Mouse (Mus musculus) midbrain, embryonic 14.5 days (tissue): Measurements from ENCODE around the gene Ap2a1. TPM values are rescaled to one million over a fixed set of nuclear protein-coding genes. Genes with fewer than 3 reads are reported as not detected.

Experiments used
- ATAC-seq: fragments of 200-750 bp; cut with Nextera tagmentation; 2 replicates; pipeline ENCODE4 v1.8.0; 2017; ENCODE audit warnings: moderate number of reproducible peaks, moderate library complexity; ENCODE audit not compliant: low FRiP score, low TSS enrichment
- DNase-seq: peaks from one replicate; pipeline ENCODE4 v3.0.0-alpha.2; 2015
- H3K27ac ChIP-seq: fragments of 300-500 bp; sonication (generic); replicated peaks from 2 replicates; pipeline ENCODE4 v1.5.1; 2014; ENCODE audit warnings: mild to moderate bottlenecking, low read depth, low read length, moderate library complexity
- H3K27me3 ChIP-seq: fragments of 300-500 bp; sonication (generic); 2 replicates; pipeline ENCODE4 v1.6.1; 2014; ENCODE audit warnings: low read length, control low read depth, mixed read lengths; ENCODE audit not compliant: control insufficient read depth, insufficient read depth
- H3K36me3 ChIP-seq: fragments of 300-500 bp; sonication (generic); 2 replicates; pipeline ENCODE4 v1.6.1; 2014; ENCODE audit warnings: low read length, control low read depth; ENCODE audit not compliant: control insufficient read depth, insufficient read depth
- H3K4me1 ChIP-seq: fragments of 300-500 bp; sonication (generic); 2 replicates; pipeline ENCODE4 v1.6.1; 2014; ENCODE audit warnings: mild to moderate bottlenecking, antibody characterized with exemption, low read length, control low read depth; ENCODE audit not compliant: control insufficient read depth, insufficient read depth
- H3K4me2 ChIP-seq: fragments of 300-500 bp; sonication (generic); 2 replicates; pipeline ENCODE4 v1.6.1; 2014; ENCODE audit warnings: mild to moderate bottlenecking, low read length, moderate library complexity
- H3K4me3 ChIP-seq: fragments of 300-500 bp; sonication (generic); replicated peaks from 2 replicates; pipeline ENCODE4 v1.5.1; 2014; ENCODE audit warnings: low read depth, low read length
- H3K9ac ChIP-seq: fragments of 300-500 bp; sonication (generic); replicated peaks from 2 replicates; pipeline ENCODE4 v1.6.1; 2014; ENCODE audit warnings: mild to moderate bottlenecking, low read length, moderate library complexity
- H3K9me3 ChIP-seq: fragments of 300-500 bp; sonication (generic); 2 replicates; pipeline ENCODE4 v1.6.1; 2016; ENCODE audit warnings: low read length, control low read depth, mixed read lengths; ENCODE audit not compliant: control insufficient read depth
- WGBS: fragments of 180-500 bp; shearing (Covaris S2); extraction: QIAGEN DNeasy Blood & Tissue Kit; methylation state at CpG from one replicate; pipeline ENCODE4 v1.1.7; 2014; 5-methylcytosine and 5-hydroxymethylcytosine counted together
- polyA plus RNA-seq: library from polyadenylated mRNA; unstranded; fragments of >200 nt; fragmentation: Nextera tagmentation; extraction: Ambion mirVana; gene quantifications from 2 replicates; pipeline ENCODE4 v1.2.1, GENCODE M21; 2014

Gene Ap2a1
- polyA plus RNA-seq, 1 experiment from 2014 or later: 124 TPM

DNA sequence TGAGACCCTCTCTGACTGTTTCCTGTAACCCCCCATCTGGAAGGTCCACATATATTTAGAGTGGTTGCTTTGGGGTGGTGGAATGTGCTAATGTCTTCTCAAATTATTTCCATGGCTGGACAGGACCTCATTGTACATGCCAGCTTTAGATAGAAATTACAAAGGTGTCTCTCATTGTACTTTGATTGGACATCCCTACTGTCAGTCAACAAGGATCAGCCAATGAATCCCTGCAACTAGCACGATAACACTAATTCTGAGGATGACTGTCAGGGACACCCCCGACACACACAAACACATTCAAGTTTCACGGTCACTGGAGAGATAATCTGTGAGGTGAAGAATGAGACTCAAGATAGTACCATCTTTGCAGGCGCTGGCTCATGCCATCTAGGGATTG lies 9.4 kb upstream of the Ap2a1 start:
- Histone ChIP-seq H3K36me3 (no peaks in the 10 kb centered on the region), H3K4me1 (no peaks in the 10 kb centered on the region), H3K9me3 (peaks cover 4% of the 10 kb centered on the region; the same call in 1 of the 2 replicates), H3K27me3 (no peaks in the 10 kb centered on the region), H3K27ac (no peak overlapping the region), H3K4me3 (no peak overlapping the region), H3K9ac (no peak overlapping the region), H3K4me2 (no peak overlapping the region)
- WGBS: 89% methylated on average over 4 of the region's 4 CpGs
- ATAC-seq (no peak), DNase-seq (no peak)

DNA sequence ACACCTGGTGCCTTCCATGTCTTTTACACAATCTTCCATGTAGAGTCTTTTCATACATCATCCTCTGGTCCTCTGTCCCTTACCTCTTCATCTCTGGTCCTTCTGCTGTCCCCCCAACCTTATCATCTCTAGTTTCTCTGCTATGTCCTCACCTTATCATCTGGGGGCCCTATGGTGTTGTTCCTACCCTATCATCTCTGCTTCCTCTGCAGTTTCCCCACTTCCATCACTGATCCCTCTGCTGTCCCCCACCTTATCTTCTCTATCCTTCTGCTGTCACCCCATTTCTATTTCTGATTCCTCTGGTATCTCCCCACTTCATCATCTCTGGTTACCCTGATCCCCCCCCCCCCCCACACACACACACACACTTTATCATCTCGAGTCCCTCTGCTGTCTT lies 726 bp downstream of the Ap2a1 start:
- DNase-seq: no peak
- Histone ChIP-seq H3K4me1 (peaks cover 19% of the 10 kb centered on the region), H3K27ac (peak overlapping the region; percentile 84), H3K9ac (peak overlapping the region; percentile 92), H3K27me3 (no peaks in the 10 kb centered on the region), H3K4me3 (peak overlapping the region; percentile 99), H3K9me3 (no peaks in the 10 kb centered on the region), H3K36me3 (peaks cover 18% of the 10 kb centered on the region), H3K4me2 (peak overlapping the region; percentile 72)
- WGBS: 0% methylated on average over 1 of the region's 1 CpGs
- no peak for ATAC-seq

DNA sequence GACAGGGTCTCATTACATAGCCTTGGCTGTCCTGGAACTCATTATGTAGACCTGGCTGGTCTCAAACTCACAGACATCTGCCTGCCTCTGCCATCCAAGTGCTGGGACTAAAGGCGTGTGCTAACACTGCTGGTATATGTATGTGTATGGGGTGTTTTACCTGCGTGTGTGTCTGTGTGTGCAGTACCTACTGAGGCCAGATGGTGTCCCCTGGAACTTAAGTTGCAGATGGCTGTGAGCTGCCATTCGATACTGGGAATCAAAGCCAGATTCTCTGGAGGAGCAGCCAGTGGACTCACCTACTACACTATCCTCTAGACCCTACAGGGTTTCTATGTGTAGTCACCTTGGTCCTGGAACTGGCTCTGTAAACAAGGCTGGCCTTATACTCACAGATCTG lies 3.8 kb downstream of the Ap2a1 start:
- DNase-seq (peak; percentile 53), ATAC-seq (no peak)
- Histone ChIP-seq H3K9me3 (no peaks in the 10 kb centered on the region), H3K27me3 (no peaks in the 10 kb centered on the region), H3K4me1 (peaks cover 16% of the 10 kb centered on the region), H3K4me2 (no peak overlapping the region), H3K4me3 (no peak overlapping the region), H3K36me3 (peaks cover 38% of the 10 kb centered on the region), H3K27ac (no peak overlapping the region), H3K9ac (no peak overlapping the region)
- WGBS: 71% methylated on average over 3 of the region's 3 CpGs

DNA sequence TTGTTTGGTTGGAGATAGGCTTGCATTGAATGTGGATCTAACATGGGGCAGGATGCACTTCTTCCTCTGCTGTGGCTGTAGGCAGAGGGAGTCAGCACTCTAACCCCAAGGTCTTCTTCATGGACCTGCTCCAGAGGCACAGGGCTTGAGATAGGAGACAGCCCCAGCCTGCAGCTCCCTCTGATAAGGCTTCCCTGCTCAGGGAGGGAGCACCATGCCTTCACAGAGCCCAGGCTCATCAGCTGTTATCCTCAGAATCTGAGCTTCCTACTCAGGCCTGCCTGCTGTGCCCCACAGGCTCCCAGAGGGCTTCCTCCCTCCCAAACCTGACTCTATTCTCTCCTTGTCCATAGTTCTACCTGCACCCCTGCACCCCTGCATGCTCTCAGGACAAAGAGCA lies 6.8 kb downstream of the Ap2a1 start:
- ATAC-seq (no peak), DNase-seq (no peak)
- no peak overlapping the region for H3K4me2 ChIP-seq
- H3K4me1 ChIP-seq: peaks cover 1% of the 10 kb centered on the region
- H3K27ac ChIP-seq: no peak overlapping the region
- peaks cover 41% of the 10 kb centered on the region for H3K36me3 ChIP-seq
- no peak overlapping the region for H3K9ac ChIP-seq
- no peak overlapping the region for H3K4me3 ChIP-seq
- no peaks in the 10 kb centered on the region for H3K9me3 ChIP-seq
- no peaks in the 10 kb centered on the region for H3K27me3 ChIP-seq

DNA sequence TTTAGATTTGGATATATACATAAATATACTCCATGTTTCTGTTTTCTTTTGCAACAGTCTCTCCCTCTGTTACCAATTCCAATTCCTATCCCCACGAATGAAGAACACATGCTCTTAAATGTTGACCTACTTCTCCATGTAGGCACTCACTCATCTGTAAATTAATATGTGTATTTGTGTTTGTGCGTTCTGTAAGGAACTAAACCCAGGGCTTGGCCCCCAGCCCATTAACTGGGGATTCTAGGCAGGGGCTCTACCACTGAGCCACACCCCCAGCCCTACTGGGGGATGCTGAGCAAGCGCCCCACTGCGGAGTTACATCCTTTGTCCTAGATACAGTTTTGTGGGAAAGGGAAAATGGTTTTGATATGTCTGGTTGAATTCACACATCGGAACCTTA lies 10.2 kb downstream of the Ap2a1 start:
- Histone ChIP-seq H3K36me3 (peaks cover 46% of the 10 kb centered on the region), H3K9me3 (no peaks in the 10 kb centered on the region), H3K4me3 (no peak overlapping the region), H3K9ac (no peak overlapping the region), H3K27me3 (no peaks in the 10 kb centered on the region), H3K4me2 (no peak overlapping the region), H3K4me1 (no peaks in the 10 kb centered on the region), H3K27ac (no peak overlapping the region)
- 93% methylated on average over 5 of the region's 5 CpGs for WGBS
- ATAC-seq (no peak), DNase-seq (no peak)

DNA sequence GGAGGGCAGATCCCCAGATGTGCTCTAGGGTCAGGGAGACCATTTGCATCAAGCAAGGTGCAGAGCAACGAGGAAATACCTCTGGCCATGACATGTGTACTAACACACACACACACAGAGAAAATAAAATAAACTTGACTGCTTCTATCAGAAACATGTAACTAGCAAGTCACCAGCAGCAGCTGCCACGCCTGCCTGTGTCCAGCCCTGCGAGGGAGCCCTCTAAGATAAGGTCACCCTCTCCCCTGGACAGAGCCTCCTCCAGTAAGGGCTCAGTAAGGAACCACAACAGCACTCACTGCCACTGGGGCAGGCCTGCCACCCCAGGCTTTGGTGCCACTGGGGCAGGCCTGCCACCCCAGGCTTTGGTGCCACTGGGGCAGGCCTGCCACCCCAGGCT lies 11.1 kb downstream of the Ap2a1 start:
- Histone ChIP-seq H3K4me2 (no peak overlapping the region), H3K36me3 (peaks cover 48% of the 10 kb centered on the region), H3K9ac (no peak overlapping the region), H3K27me3 (no peaks in the 10 kb centered on the region), H3K4me1 (no peaks in the 10 kb centered on the region), H3K9me3 (no peaks in the 10 kb centered on the region), H3K4me3 (no peak overlapping the region), H3K27ac (no peak overlapping the region)
- 91% methylated on average over 3 of the region's 3 CpGs for WGBS
- ATAC-seq: no peak
- no peak for DNase-seq

DNA sequence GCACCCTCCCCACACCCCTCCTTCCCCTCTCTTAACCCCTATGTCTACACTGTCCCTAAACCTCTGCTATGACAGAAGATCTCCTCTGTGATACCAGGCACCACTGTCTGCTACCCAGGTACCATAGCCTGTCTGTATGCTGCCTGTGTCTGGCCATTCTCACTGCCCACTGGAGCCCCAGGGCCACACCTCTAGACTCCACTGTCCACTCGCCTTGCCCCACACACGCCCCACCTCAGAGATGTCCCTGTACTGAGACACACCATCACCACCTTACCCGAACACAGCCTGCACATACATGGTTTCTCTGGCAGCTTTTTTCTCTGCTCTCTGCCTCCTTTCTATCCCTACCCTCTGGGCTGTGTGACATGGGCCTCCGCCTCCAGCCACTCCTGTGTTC lies 12.4 kb downstream of the Ap2a1 start:
- H3K27me3 ChIP-seq: no peaks in the 10 kb centered on the region
- WGBS: 96% methylated on average over 4 of the region's 4 CpGs
- DNase-seq (no peak), ATAC-seq (no peak)
- H3K4me2 ChIP-seq: no peak overlapping the region
- no peak overlapping the region for H3K27ac ChIP-seq
- H3K4me1 ChIP-seq: no peaks in the 10 kb centered on the region
- no peak overlapping the region for H3K4me3 ChIP-seq
- H3K36me3 ChIP-seq: peaks cover 48% of the 10 kb centered on the region
- H3K9ac ChIP-seq: no peak overlapping the region
- no peaks in the 10 kb centered on the region for H3K9me3 ChIP-seq

DNA sequence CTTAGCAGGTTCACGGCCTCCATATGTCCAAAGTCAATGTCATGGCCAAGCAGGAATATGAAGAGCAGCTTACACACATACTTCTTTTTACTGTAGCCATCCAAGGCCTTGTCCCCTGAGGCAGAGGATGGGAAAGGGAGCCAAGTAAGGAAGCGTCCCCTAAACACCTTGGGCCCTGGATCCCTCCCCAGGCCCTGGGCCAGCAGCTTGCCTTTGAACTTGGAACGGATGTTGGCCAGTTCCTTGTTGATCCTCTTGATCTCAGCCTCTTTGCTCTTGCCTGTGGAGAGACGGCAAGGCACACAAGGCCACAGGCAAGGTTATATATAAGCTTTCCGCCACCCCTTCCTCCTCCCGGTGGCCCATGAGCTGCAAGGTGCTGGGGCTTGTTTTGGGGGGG lies 13.1 kb downstream of the Ap2a1 start:
- ATAC-seq (no peak), DNase-seq (no peak)
- Histone ChIP-seq H3K36me3 (peaks cover 51% of the 10 kb centered on the region), H3K4me3 (no peak overlapping the region), H3K9me3 (no peaks in the 10 kb centered on the region), H3K4me1 (no peaks in the 10 kb centered on the region), H3K27ac (no peak overlapping the region), H3K4me2 (no peak overlapping the region), H3K27me3 (no peaks in the 10 kb centered on the region), H3K9ac (no peak overlapping the region)
- 89% methylated on average over 6 of the region's 6 CpGs for WGBS

DNA sequence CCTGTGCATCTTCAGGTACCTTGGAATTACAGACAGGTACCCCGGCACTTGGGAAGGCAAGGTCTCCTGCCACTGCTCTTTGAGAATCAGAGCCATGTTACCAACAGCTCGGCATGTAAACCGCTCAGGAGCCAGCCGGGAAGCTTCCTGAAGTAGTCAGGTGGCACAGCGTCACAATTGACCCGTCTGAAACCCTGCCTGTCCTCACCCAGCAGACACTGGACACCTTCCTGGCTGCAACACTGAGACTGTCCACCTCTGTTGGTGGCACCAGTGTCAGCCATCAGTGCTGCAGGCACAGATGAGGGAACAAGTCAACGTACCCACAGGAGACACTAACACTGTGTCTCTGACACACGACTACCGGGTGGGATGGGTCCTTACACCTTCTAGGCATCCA lies 14.0 kb downstream of the Ap2a1 start:
- Histone ChIP-seq H3K27me3 (no peaks in the 10 kb centered on the region), H3K9ac (no peak overlapping the region), H3K4me1 (no peaks in the 10 kb centered on the region), H3K27ac (no peak overlapping the region), H3K4me2 (no peak overlapping the region), H3K9me3 (no peaks in the 10 kb centered on the region), H3K4me3 (no peak overlapping the region), H3K36me3 (peaks cover 59% of the 10 kb centered on the region)
- ATAC-seq (no peak), DNase-seq (no peak)
- 94% methylated on average over 9 of the region's 9 CpGs for WGBS
